Comparison of ENCODE assay signal across 26 mouse cellular contexts in genomic region chr8:109806522-109806921, GRCm38 (mm10). TPM values are rescaled to one million over a fixed set of nuclear protein-coding genes. Genes with fewer than 3 reads are reported as not detected.
DNase-seq lines count a peak whose midpoint lies in the region; ATAC-seq and TF ChIP-seq lines count a peak whose summit lies in the region.
"Had no signal": no experiment of that assay in that cellular context is flagged by ENCODE, and none has a peak within 500 bp of the region (broad histone marks: within the 10 kb centered on the region; RNA-seq: fewer than 3 reads in every experiment).

No protein-coding gene starts in this region.

- H3K9me3 ChIP-seq in embryonic facial prominence, embryonic 14.5 days (ENCODE audit: control insufficient read depth, low read length) = no peaks in the 10 kb centered on the region
- no peaks in the 10 kb centered on the region for H3K9me3 ChIP-seq in embryonic facial prominence, embryonic 10.5 days
- no peaks in the 10 kb centered on the region for H3K9me3 ChIP-seq in heart, postnatal 0 days (replicated peaks; ENCODE audit: control insufficient read depth, low read length)
- H3K9me3 ChIP-seq: embryonic facial prominence, embryonic 13.5 days; forebrain, embryonic 12.5 days; hindbrain, embryonic 12.5 days; limb, embryonic 13.5 days; liver, embryonic 15.5 days; megakaryocyte, embryonic 14.5 days; neural tube, embryonic 13.5 days had no signal

- H3K4me2 ChIP-seq in embryonic facial prominence, embryonic 14.5 days (ENCODE audit: low read depth, low read length) = no peak overlapping the region
- H3K4me2 ChIP-seq in heart, postnatal 0 days (ENCODE audit: low read depth, low read length) = no peak overlapping the region
- H3K4me2 ChIP-seq: embryonic facial prominence, embryonic 13.5 days; forebrain, embryonic 12.5 days; heart, embryonic 11.5 days; hindbrain, embryonic 12.5 days; limb, embryonic 13.5 days; liver, embryonic 15.5 days; neural tube, embryonic 13.5 days had no signal

- H3K9ac ChIP-seq in embryonic facial prominence, embryonic 14.5 days (ENCODE audit: low read depth, low read length) = no peak overlapping the region
- no peak overlapping the region for H3K9ac ChIP-seq in heart, postnatal 0 days (replicated peaks; ENCODE audit: low read depth, low read length)
- H3K9ac ChIP-seq: embryonic facial prominence, embryonic 13.5 days; forebrain, embryonic 12.5 days; hindbrain, embryonic 12.5 days; limb, embryonic 13.5 days; liver, embryonic 15.5 days; neural tube, embryonic 13.5 days had no signal

- TF ChIP-seq POLR2A in embryonic fibroblast, embryonic 13.5 days (IDR thresholded peaks at IDR 0.05; ENCODE audit: low read depth, low read length) = no peak

- no peak for ATAC-seq in embryonic facial prominence, embryonic 14.5 days (ENCODE audit: low read depth)
- no peak for ATAC-seq in heart, postnatal 0 days (ENCODE audit: insufficient read depth, low read depth)

- intact Hi-C loops in heart, postnatal 10 days (cut with DNase I) = no loop called here

- H3K4me3 ChIP-seq in embryonic facial prominence, embryonic 14.5 days (ENCODE audit: low read depth, low read length) = no peak overlapping the region
- no peak overlapping the region for H3K4me3 ChIP-seq in embryonic facial prominence, embryonic 10.5 days
- H3K4me3 ChIP-seq in heart, postnatal 0 days (ENCODE audit: low read depth, low read length) = no peak overlapping the region
- no peak overlapping the region for H3K4me3 ChIP-seq in embryonic fibroblast, embryonic 13.5 days (ENCODE audit: insufficient read depth, low read length)
- H3K4me3 ChIP-seq: embryonic facial prominence, embryonic 13.5 days; forebrain, embryonic 12.5 days; hindbrain, embryonic 12.5 days; limb, embryonic 13.5 days; liver, embryonic 15.5 days; megakaryocyte, embryonic 14.5 days; neural tube, embryonic 13.5 days had no signal

- H3K36me3 ChIP-seq in embryonic facial prominence, embryonic 14.5 days (ENCODE audit: control insufficient read depth, insufficient read depth, low read length) = peaks cover 18% of the 10 kb centered on the region
- H3K36me3 ChIP-seq in embryonic facial prominence, embryonic 10.5 days (replicated peaks) = peaks cover 41% of the 10 kb centered on the region
- H3K36me3 ChIP-seq in heart, postnatal 0 days (replicated peaks; ENCODE audit: control insufficient read depth, insufficient read depth, low read length) = peaks cover 10% of the 10 kb centered on the region

- TF ChIP-seq EP300 in heart, postnatal 0 days (IDR thresholded peaks at IDR 0.05; ENCODE audit: low read depth) = no peak

- no peak overlapping the region for H3K27ac ChIP-seq in embryonic facial prominence, embryonic 14.5 days (replicated peaks; ENCODE audit: low read depth, low read length)
- no peak overlapping the region for H3K27ac ChIP-seq in embryonic facial prominence, embryonic 10.5 days (replicated peaks)
- H3K27ac ChIP-seq in heart, postnatal 0 days (ENCODE audit: low read depth) = peak overlapping the region; percentile 54; the same call in 1 of the 2 replicates
- peak overlapping the region; percentile 73 for H3K27ac ChIP-seq in embryonic fibroblast, embryonic 13.5 days (ENCODE audit: insufficient read depth, low read length)
- H3K27ac ChIP-seq: embryonic facial prominence, embryonic 13.5 days; forebrain, embryonic 12.5 days; hindbrain, embryonic 12.5 days; limb, embryonic 13.5 days; liver, embryonic 15.5 days; neural tube, embryonic 13.5 days had no signal

- WGBS in embryonic facial prominence, embryonic 14.5 days = 65% methylated on average over 3 of the region's 3 CpGs
- 90% methylated on average over 3 of the region's 3 CpGs for whole genome bisulfite sequencing in embryonic facial prominence, embryonic 10.5 days
- WGBS in heart, postnatal 0 days = 37% methylated on average over 3 of the region's 3 CpGs

- DNase-seq in embryonic facial prominence, embryonic 14.5 days (ENCODE audit: low spot score) = peak; percentile 70
- DNase-seq in embryonic facial prominence, embryonic 10.5 days (ENCODE audit: low spot score) = no peak
- DNase-seq in heart, postnatal 0 days (ENCODE audit: low spot score) = no peak
- no peak for DNase-seq in heart, postnatal 10 days
- DNase-seq in 416B (ENCODE audit: low read depth) = peak; percentile 15
- no peak for DNase-seq in gastrocnemius, postnatal 10 days
- no peak for DNase-seq in left cerebral cortex, adult 9 months (ENCODE audit: low spot score in 2 of 2)
- DNase-seq: adrenal gland, adult 8-10 months; cerebellum, postnatal 10 days; gastrocnemius, postnatal 36 days; kidney, adult 8-10 months; kidney, postnatal 4 days; layer of hippocampus, adult 9-11 months; lung, postnatal 14 days; midbrain, embryonic 14.5 days; thymus, postnatal 14 days had no signal

- TF ChIP-seq CTCF in heart, postnatal 0 days (IDR thresholded peaks at IDR 0.05; ENCODE audit: low read depth) = no peak
- no peak for TF ChIP-seq CTCF in embryonic fibroblast, embryonic 13.5 days (IDR thresholded peaks at IDR 0.05; ENCODE audit: borderline replicate concordance, insufficient read depth, low read length)

- H3K27me3 ChIP-seq in embryonic facial prominence, embryonic 14.5 days (replicated peaks; ENCODE audit: control insufficient read depth, insufficient read depth, low read length) = no peaks in the 10 kb centered on the region
- H3K27me3 ChIP-seq in embryonic facial prominence, embryonic 10.5 days (replicated peaks; ENCODE audit: low read depth, poor library complexity, severe bottlenecking) = no peaks in the 10 kb centered on the region
- no peaks in the 10 kb centered on the region for H3K27me3 ChIP-seq in heart, postnatal 0 days (ENCODE audit: control insufficient read depth, insufficient read depth, low read length)
- H3K27me3 ChIP-seq: CH12.LX; embryonic facial prominence, embryonic 13.5 days; forebrain, embryonic 12.5 days; hindbrain, embryonic 12.5 days; limb, embryonic 13.5 days; liver, embryonic 15.5 days; megakaryocyte, embryonic 14.5 days; neural tube, embryonic 13.5 days had no signal

- peaks cover 11% of the 10 kb centered on the region; the same call in 1 of the 2 replicates for H3K4me1 ChIP-seq in embryonic facial prominence, embryonic 14.5 days (ENCODE audit: control insufficient read depth, insufficient read depth, low read length)
- H3K4me1 ChIP-seq in embryonic facial prominence, embryonic 10.5 days = peaks cover 5% of the 10 kb centered on the region; the same call in 1 of the 2 replicates
- peaks cover 17% of the 10 kb centered on the region; the same call in 1 of the 2 replicates for H3K4me1 ChIP-seq in heart, postnatal 0 days (ENCODE audit: control insufficient read depth, insufficient read depth)
- H3K4me1 ChIP-seq in embryonic fibroblast, embryonic 13.5 days (ENCODE audit: control insufficient read depth, insufficient read depth, low read length) = peaks cover 20% of the 10 kb centered on the region
- H3K4me1 ChIP-seq: forebrain, embryonic 12.5 days; hindbrain, embryonic 12.5 days; limb, embryonic 13.5 days; neural tube, embryonic 13.5 days had no signal

RNA-seq across cellular contexts. Expression of gene Ap1g1, which starts 28.2 kb away (rescaled TPM):
- polyA plus RNA-seq in embryonic facial prominence, embryonic 14.5 days (2014; fragmentation: Nextera tagmentation; extraction: Ambion mirVana) = 34.0 and 38.4 TPM in 2 replicates
- 48.4 and 52.9 TPM in 2 replicates for polyA plus RNA-seq in embryonic facial prominence, embryonic 10.5 days (2016; fragmentation: Nextera tagmentation; extraction: Ambion mirVana)
- total RNA-seq in heart, postnatal 0 days (2014; rRNA removed; ENCODE audit: low replicate concordance) = 23.7 and 24.6 TPM in 2 replicates
- polyA plus RNA-seq in heart, postnatal 0 days (2015; fragmentation: Nextera tagmentation; extraction: Ambion mirVana) = 13.5 and 14.4 TPM in 2 replicates
- 10 to 100 TPM; 53.2 to 53.6 TPM for total RNA-seq in heart, postnatal 10 days (2021)
- polyA plus RNA-seq in embryonic fibroblast, embryonic 13.5 days (2011; ENCODE audit: insufficient read length, low read depth, missing spikeins) = 71.7 and 77.2 TPM in 2 replicates
- 10 to 100 TPM; 34.8 to 42.5 TPM for total RNA-seq in gastrocnemius, postnatal 10 days (2021)

Comparison
In these comparisons a context has a peak if more than half of its experiments do, and no peak if none do; other contexts are left out.
1. DNase-seq: peak in embryonic facial prominence, embryonic 14.5 days (single experiment) and 416B (single experiment); none in embryonic facial prominence, embryonic 10.5 days (single experiment), heart, postnatal 0 days (single experiment), heart, postnatal 10 days (0 of 2), gastrocnemius, postnatal 10 days (single experiment) and left cerebral cortex, adult 9 months (0 of 2).
2. H3K27ac ChIP-seq: peak in heart, postnatal 0 days (single experiment) and embryonic fibroblast, embryonic 13.5 days (single experiment); none in embryonic facial prominence, embryonic 14.5 days (single experiment) and embryonic facial prominence, embryonic 10.5 days (single experiment).